Mouse (Mus musculus) neural tube, embryonic 15.5 days (tissue): ENCODE data around the gene Malrd1. TPM values are rescaled to one million over a fixed set of nuclear protein-coding genes. Genes with fewer than 3 reads are reported as not detected.

Experiments
- ATAC-seq: fragments of 200-750 bp; cut with Nextera tagmentation; 2 replicates; pipeline ENCODE4 v1.8.0; 2017; ENCODE audit warnings: mild to moderate bottlenecking, moderate TSS enrichment, moderate library complexity; ENCODE audit not compliant: low FRiP score
- H3K27ac ChIP-seq: fragments of 300-500 bp; sonication (generic); replicated peaks from 2 replicates; pipeline ENCODE4 v1.5.1; 2015; ENCODE audit warnings: mild to moderate bottlenecking, inconsistent platforms
- H3K27me3 ChIP-seq: fragments of 300-500 bp; sonication (generic); replicated peaks from 2 replicates; pipeline ENCODE4 v1.6.1; 2015; ENCODE audit warnings: inconsistent platforms
- H3K36me3 ChIP-seq: fragments of 300-500 bp; sonication (generic); 2 replicates; pipeline ENCODE4 v1.6.1; 2015; ENCODE audit warnings: inconsistent platforms
- H3K4me1 ChIP-seq: fragments of 300-500 bp; sonication (generic); 2 replicates; pipeline ENCODE4 v1.6.1; 2015; ENCODE audit warnings: inconsistent platforms
- H3K4me2 ChIP-seq: fragments of 300-500 bp; sonication (generic); 2 replicates; pipeline ENCODE4 v1.6.1; 2015; ENCODE audit warnings: inconsistent platforms, mild to moderate bottlenecking, moderate library complexity
- H3K4me3 ChIP-seq: fragments of 300-500 bp; sonication (generic); replicated peaks from 2 replicates; pipeline ENCODE4 v1.5.1; 2015; ENCODE audit warnings: mild to moderate bottlenecking, inconsistent platforms
- H3K9ac ChIP-seq: fragments of 300-500 bp; sonication (generic); replicated peaks from 2 replicates; pipeline ENCODE4 v1.6.1; 2015; ENCODE audit warnings: mild to moderate bottlenecking, inconsistent platforms
- H3K9me3 ChIP-seq: fragments of 300-500 bp; sonication (generic); replicated peaks from 2 replicates; pipeline ENCODE4 v1.6.1; 2016; ENCODE audit warnings: inconsistent platforms
- WGBS: fragments of 180-500 bp; shearing (Covaris S2); methylation state at CpG from one replicate; pipeline ENCODE4 v1.1.7; 2015; ENCODE audit warnings: mixed read lengths; 5-methylcytosine and 5-hydroxymethylcytosine counted together
- polyA plus RNA-seq: library from polyadenylated mRNA; unstranded; fragments of >200 nt; fragmentation: Nextera tagmentation; extraction: Ambion mirVana; gene quantifications from 2 replicates; pipeline ENCODE4 v1.2.1, GENCODE M21; 2015

Gene Malrd1
- 0.12 and 0.17 TPM in 2 replicates for polyA plus RNA-seq

DNA sequence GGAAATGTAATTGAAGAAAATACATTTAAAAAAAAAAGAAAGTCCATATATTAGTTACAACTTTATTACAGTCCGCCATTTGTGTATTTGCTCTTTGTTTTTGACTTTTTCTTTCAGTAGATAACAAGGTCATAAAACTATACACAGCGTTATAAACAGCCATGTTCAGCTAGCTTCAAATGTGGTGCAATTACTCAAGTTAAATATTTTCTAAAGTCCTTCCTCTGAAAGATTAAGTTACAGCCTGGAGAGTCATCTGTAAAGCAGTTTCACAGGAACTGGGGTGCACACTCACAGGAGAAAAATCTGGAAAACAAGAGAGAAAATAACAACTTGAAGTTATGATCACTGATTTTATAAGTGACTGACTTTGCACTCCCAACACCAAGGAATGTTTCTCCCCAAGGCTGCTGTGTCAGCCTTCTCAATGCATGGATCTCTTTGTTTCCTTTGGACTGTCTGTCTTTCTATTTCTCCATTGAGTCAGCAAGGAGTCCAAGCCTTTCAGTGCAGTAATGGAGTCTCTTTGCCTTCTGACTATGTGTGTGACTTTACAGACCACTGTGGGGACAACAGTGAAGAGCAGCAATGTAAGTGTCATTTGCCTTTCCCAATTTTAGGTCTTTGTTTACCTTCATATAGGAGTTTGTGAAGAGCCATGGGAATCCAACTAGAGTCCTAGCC, at the start of gene Malrd1:
Malrd1 (plus strand) TSS at position 239 of the 684 bp plus-strand sequence.
- WGBS: 80% methylated on average over 2 of the region's 2 CpGs
- ATAC-seq: no peak

DNA sequence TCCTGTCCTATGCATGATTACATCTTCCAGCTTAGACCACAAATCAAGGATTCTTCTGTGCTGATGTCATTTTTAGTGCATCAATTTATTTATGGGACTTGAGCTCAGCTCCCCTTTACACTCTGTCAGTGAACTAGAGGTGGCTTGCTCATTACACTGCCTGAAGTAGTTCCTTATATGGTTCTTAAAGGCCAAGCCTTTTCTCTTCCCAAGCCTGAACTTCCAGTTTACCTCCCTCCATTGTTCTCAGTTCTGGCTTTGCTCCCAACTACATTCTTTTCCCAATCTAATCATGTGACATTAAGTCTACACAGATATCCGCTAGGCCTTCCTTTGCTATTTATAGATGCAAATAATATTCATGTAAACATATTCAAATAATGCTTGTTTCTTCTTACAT, 12.4 kb downstream of the Malrd1 start:
- no peaks in the 10 kb centered on the region for H3K27me3 ChIP-seq
- ATAC-seq: no peak
- H3K4me2 ChIP-seq: no peak overlapping the region
- H3K9ac ChIP-seq: no peak overlapping the region
- no peaks in the 10 kb centered on the region for H3K36me3 ChIP-seq
- no peak overlapping the region for H3K4me3 ChIP-seq
- H3K4me1 ChIP-seq: no peaks in the 10 kb centered on the region
- WGBS: 81% methylated on average over 1 of the region's 1 CpGs
- H3K9me3 ChIP-seq: no peaks in the 10 kb centered on the region
- no peak overlapping the region for H3K27ac ChIP-seq

More for the DNA sequence above, at the start of gene Malrd1:
- Histone ChIP-seq H3K4me1 (no peaks in the 10 kb centered on the region), H3K27me3 (no peaks in the 10 kb centered on the region), H3K4me3 (no peak within 1 kb of the TSS), H3K27ac (no peak within 1 kb of the TSS), H3K9me3 (no peaks in the 10 kb centered on the region), H3K36me3 (no peaks in the 10 kb centered on the region), H3K4me2 (no peak within 1 kb of the TSS), H3K9ac (no peak within 1 kb of the TSS)

DNA sequence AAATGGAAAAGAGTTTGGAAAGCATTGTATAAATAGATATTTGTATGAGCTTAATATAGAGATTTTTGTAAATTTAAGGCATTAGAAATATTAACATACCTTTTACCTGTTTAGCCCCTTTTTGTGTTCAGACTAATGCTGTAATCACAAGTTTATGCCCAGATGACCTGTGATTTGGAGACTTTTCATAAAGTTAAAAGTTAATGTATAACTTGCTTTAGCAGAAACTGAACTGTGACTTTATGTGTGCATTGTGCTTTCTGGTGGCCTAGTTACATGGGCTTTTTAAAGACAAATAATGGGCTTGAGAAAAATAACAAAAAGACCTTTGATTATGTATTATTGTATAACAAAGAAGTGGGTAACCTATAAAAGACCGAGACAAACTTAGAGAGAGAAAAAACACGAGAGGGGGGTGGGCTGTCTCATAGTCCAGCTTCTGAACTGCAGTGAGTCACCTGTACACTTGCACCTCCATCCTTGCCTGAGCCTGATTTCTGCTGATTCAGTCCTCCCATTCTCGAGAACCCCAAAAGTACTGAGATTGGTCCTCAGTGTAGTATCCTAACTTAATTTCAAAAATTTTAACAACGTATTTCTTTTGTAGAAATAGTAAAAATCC, 87.2 kb downstream of the Malrd1 start:
- 66% methylated on average over 4 of the region's 4 CpGs for WGBS
- no peak for ATAC-seq
- no peak overlapping the region for H3K4me3 ChIP-seq
- H3K27ac ChIP-seq: no peak overlapping the region
- no peak overlapping the region for H3K4me2 ChIP-seq
- H3K9me3 ChIP-seq: no peaks in the 10 kb centered on the region
- H3K27me3 ChIP-seq: no peaks in the 10 kb centered on the region
- H3K36me3 ChIP-seq: no peaks in the 10 kb centered on the region
- no peak overlapping the region for H3K9ac ChIP-seq
- no peaks in the 10 kb centered on the region for H3K4me1 ChIP-seq

DNA sequence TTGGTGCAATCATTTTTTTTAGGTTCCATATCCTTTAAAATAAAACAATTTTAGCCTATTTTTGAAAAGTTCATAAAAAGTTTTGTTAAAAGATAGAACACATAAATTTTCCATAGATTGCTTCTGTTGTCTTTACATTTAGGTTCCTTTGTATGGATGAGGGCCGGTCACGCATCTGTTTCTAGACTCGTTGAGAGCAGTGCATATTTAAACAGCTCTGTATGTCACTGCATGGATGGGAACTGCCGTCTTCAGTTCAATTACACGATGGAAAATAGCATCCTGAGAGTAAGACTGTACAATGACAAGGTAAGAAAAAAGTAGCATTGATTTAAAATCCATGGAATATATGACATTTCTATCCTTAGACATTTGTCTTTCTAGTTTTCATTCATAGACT, 87.7 kb downstream of the Malrd1 start:
- Histone ChIP-seq H3K4me3 (no peak overlapping the region), H3K36me3 (no peaks in the 10 kb centered on the region), H3K9ac (no peak overlapping the region), H3K4me2 (no peak overlapping the region), H3K27me3 (no peaks in the 10 kb centered on the region), H3K9me3 (no peaks in the 10 kb centered on the region), H3K4me1 (no peaks in the 10 kb centered on the region), H3K27ac (no peak overlapping the region)
- ATAC-seq: no peak
- WGBS: 77% methylated on average over 5 of the region's 5 CpGs

DNA sequence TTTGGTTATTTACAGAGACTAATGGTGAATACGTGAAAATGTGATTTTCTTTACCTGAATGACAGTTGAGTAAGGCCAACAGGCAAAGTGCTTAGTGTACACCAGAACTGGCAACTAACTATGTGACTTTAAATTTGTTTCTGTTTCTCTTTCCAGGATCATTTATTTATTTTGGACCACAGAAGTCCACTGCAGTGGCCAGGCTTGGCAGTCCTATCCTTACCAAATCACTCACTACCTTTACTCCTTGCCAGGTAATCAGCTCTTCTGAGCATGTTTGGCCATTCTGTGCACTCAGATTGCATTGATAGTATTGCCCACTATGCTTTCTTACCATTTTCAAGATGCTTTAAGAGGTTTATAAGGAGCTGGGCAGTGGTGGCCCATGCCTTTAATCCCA, 109.5 kb downstream of the Malrd1 start:
- WGBS: 65% methylated on average over 1 of the region's 1 CpGs
- H3K9ac ChIP-seq: no peak overlapping the region
- H3K9me3 ChIP-seq: no peaks in the 10 kb centered on the region
- H3K4me2 ChIP-seq: no peak overlapping the region
- no peak for ATAC-seq
- no peaks in the 10 kb centered on the region for H3K36me3 ChIP-seq
- no peak overlapping the region for H3K4me3 ChIP-seq
- no peaks in the 10 kb centered on the region for H3K4me1 ChIP-seq
- H3K27ac ChIP-seq: no peak overlapping the region
- H3K27me3 ChIP-seq: no peaks in the 10 kb centered on the region

DNA sequence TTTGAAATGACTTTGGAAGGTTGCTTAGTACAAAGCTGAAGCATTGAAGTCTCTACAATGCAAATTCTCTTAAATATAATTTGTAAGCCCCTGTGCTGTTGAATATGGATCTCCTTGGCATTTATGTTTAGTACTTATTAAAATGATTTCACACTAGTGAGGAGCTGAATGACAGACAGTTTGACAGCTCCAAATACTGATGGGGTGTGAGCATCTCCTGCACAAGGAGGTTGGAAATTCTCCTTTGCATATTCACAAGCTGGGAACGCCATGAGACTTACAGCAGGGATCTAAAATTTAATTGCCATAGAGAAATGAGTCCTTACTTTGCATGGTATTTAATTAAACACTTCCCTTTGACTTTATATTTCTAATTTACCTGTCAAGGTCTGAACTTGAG, 117.6 kb downstream of the Malrd1 start:
- no peak overlapping the region for H3K9ac ChIP-seq
- H3K36me3 ChIP-seq: no peaks in the 10 kb centered on the region
- H3K9me3 ChIP-seq: no peaks in the 10 kb centered on the region
- H3K4me1 ChIP-seq: no peaks in the 10 kb centered on the region
- no peaks in the 10 kb centered on the region for H3K27me3 ChIP-seq
- H3K4me2 ChIP-seq: no peak overlapping the region
- WGBS: 62% methylated on average over 1 of the region's 1 CpGs
- ATAC-seq: no peak
- H3K4me3 ChIP-seq: no peak overlapping the region
- no peak overlapping the region for H3K27ac ChIP-seq

DNA sequence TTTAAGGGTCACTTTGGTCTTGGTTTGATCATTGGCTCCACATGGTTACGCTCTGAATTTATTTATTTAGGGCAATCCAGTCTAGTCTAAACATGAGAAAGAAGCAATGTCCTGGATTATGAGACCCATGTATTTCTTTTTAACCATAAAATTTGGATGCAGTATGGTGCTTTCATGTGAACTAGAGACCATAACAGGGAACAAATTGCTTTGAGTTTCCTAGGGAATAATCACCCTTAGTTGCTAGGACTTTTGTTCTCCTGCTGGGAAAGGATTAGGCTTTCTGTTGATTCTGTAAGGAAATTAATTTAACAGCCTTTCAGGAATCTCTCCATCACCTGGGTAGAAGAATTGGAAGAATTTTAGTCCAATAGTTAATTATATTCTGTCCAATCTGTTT, 130.1 kb downstream of the Malrd1 start:
- no peak overlapping the region for H3K27ac ChIP-seq
- 85% methylated on average over 1 of the region's 1 CpGs for WGBS
- ATAC-seq: no peak

DNA sequence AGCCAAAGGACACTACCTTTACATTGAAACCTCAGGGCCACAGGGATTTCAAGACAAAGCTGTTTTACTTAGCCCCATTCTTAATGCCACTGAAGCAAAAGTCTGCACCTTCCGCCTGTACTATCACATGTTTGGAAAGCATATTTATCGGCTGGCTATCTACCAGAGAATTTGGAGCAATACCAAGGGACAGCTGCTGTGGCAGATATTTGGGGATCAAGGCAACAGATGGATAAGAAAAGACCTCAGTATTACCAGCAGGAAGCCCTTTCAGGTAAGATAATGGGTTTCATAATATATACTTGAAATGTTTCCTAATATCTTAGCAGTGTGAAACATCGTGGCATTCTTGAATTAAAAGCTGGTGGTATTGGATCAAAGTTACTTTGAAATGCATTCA, 176.7 kb downstream of the Malrd1 start:
- H3K27ac ChIP-seq: no peak overlapping the region
- H3K9me3 ChIP-seq: no peaks in the 10 kb centered on the region
- H3K9ac ChIP-seq: no peak overlapping the region
- H3K27me3 ChIP-seq: no peaks in the 10 kb centered on the region
- no peak for ATAC-seq
- no peaks in the 10 kb centered on the region for H3K36me3 ChIP-seq
- WGBS: 86% methylated on average over 3 of the region's 3 CpGs
- no peaks in the 10 kb centered on the region for H3K4me1 ChIP-seq
- H3K4me3 ChIP-seq: no peak overlapping the region
- H3K4me2 ChIP-seq: no peak overlapping the region

More for the DNA sequence above, 130.1 kb downstream of the Malrd1 start:
- no peaks in the 10 kb centered on the region for H3K27me3 ChIP-seq
- no peaks in the 10 kb centered on the region for H3K36me3 ChIP-seq
- no peaks in the 10 kb centered on the region for H3K9me3 ChIP-seq
- H3K4me3 ChIP-seq: no peak overlapping the region
- H3K9ac ChIP-seq: no peak overlapping the region
- H3K4me1 ChIP-seq: no peaks in the 10 kb centered on the region
- no peak overlapping the region for H3K4me2 ChIP-seq

DNA sequence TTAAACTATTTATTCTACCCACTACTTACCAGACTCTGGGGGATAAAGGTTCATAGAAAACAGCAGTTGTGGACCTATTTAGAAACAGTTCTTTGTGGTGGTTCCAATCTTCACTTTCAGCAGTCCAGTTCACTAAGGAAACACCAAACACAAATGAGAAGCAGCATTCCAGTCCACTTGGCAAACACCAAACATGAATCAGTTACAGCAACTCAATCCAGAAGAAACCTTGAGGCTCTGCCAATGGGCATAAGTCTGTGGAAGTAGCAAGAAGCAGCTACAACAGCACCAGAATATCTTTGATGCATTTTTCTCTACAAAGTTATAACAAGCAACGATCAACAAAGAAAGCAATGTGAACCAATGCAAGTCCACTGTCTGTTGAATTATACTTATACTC, 214.7 kb downstream of the Malrd1 start:
- H3K27me3 ChIP-seq: no peaks in the 10 kb centered on the region
- 83% methylated on average over 1 of the region's 1 CpGs for WGBS
- no peak for ATAC-seq
- H3K4me1 ChIP-seq: no peaks in the 10 kb centered on the region
- H3K36me3 ChIP-seq: no peaks in the 10 kb centered on the region
- H3K27ac ChIP-seq: no peak overlapping the region
- H3K9me3 ChIP-seq: no peaks in the 10 kb centered on the region
- no peak overlapping the region for H3K9ac ChIP-seq
- no peak overlapping the region for H3K4me2 ChIP-seq
- no peak overlapping the region for H3K4me3 ChIP-seq

DNA sequence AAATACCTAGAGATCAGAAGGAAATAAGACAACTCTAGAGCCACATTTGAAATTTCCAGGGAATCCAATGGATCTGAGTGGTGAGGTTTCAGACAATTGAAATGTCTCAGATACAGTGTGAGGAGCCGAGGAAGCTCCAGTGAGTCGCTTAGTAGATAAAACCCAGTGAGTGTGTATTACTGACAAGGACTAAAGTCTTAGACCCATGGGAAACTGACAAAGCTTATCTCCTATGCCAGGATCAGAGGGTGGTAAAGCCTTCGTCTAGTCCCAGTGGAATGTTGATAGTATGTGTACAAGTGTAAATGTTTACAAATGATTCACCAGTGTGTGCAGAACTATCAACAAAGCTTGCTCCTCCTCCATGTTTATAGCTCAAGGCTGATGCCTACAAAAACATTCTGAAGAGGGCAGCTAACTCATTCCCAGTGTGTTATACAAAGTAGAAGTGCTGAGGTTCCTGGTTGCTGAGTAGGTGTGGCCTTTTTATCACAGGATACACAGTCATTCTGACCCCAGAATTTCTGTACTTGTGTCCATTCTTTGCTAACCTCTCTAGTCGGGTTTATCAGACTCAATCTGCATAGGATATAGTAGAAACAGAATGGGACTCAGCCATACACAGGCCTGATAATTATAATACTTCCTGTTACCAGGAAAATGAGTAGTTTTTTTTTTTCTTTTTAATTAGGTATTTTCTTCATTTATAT, 218.9 kb downstream of the Malrd1 start:
- H3K9me3 ChIP-seq: no peaks in the 10 kb centered on the region
- H3K4me1 ChIP-seq: no peaks in the 10 kb centered on the region
- no peak overlapping the region for H3K4me2 ChIP-seq
- H3K27me3 ChIP-seq: no peaks in the 10 kb centered on the region
- no peaks in the 10 kb centered on the region for H3K36me3 ChIP-seq
- 79% methylated on average over 4 of the region's 4 CpGs for WGBS
- H3K27ac ChIP-seq: no peak overlapping the region
- no peak overlapping the region for H3K4me3 ChIP-seq
- ATAC-seq: no peak
- no peak overlapping the region for H3K9ac ChIP-seq

DNA sequence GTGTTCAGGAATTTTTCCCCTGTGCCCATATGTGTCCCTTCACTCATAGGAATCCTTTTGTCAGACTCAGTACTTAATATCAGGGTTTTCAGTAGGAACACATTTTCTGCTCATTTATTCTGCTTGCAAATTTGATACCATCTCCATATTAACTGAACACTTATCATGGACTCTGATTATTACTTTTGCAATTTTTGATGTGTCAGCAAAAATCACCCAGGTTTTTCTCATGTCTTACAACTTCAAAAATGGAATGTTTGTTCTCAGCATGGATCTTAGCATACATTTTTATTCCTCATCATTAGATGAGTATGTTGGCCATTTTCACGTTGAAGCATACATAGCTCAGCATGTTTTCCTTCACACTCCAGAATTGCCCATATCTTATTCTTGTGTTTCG, 258.5 kb downstream of the Malrd1 start:
- no peaks in the 10 kb centered on the region for H3K27me3 ChIP-seq
- H3K4me3 ChIP-seq: no peak overlapping the region
- no peak for ATAC-seq
- no peaks in the 10 kb centered on the region for H3K9me3 ChIP-seq
- no peaks in the 10 kb centered on the region for H3K36me3 ChIP-seq
- 87% methylated on average over 2 of the region's 2 CpGs for WGBS
- no peaks in the 10 kb centered on the region for H3K4me1 ChIP-seq
- no peak overlapping the region for H3K9ac ChIP-seq
- no peak overlapping the region for H3K4me2 ChIP-seq
- H3K27ac ChIP-seq: no peak overlapping the region

DNA sequence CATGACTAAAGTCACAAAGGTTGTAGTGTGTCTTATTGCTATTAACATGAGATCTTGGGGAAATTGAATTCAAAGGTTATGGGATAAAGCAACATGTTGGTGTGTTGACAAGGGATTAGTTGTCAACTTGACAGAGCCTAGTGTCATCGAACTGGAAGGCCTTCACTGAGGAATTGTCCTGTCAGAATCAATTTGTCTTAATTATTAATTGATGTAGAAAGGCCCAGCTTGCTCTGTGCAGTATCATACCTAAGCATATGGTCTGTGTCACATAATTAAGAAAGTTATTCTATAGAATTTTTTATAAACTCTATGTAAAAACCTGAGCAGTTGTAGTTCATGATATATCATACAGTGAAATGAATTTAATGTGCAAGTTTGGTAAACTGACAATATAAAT, 289.4 kb downstream of the Malrd1 start:
- H3K36me3 ChIP-seq: no peaks in the 10 kb centered on the region
- no peaks in the 10 kb centered on the region for H3K9me3 ChIP-seq
- no peak overlapping the region for H3K9ac ChIP-seq
- no peak for ATAC-seq
- H3K27me3 ChIP-seq: no peaks in the 10 kb centered on the region
- H3K4me3 ChIP-seq: no peak overlapping the region
- no peaks in the 10 kb centered on the region for H3K4me1 ChIP-seq
- no peak overlapping the region for H3K27ac ChIP-seq
- no peak overlapping the region for H3K4me2 ChIP-seq
- 79% methylated on average over 1 of the region's 1 CpGs for WGBS
